Mouse (Mus musculus) hindbrain, embryonic 14.5 days (tissue): ENCODE results near the gene Casp9. TPM values are rescaled to one million over a fixed set of nuclear protein-coding genes. Genes with fewer than 3 reads are reported as not detected.

ENCODE experiments used
- ATAC-seq: fragments of 200-750 bp; cut with Nextera tagmentation; 2 replicates; pipeline ENCODE4 v1.8.0; 2017; ENCODE audit warnings: moderate number of reproducible peaks, mild to moderate bottlenecking, moderate TSS enrichment, moderate library complexity; ENCODE audit not compliant: low FRiP score
- DNase-seq: peaks from one replicate; pipeline ENCODE4 v3.0.0-alpha.2; 2015; ENCODE audit warnings: low spot score
- H3K27ac ChIP-seq: fragments of 300-500 bp; sonication (generic); 2 replicates; pipeline ENCODE4 v1.5.1; 2014; ENCODE audit warnings: mild to moderate bottlenecking, moderate library complexity
- H3K27me3 ChIP-seq: fragments of 300-500 bp; sonication (generic); 2 replicates; pipeline ENCODE4 v1.6.1; 2014; ENCODE audit warnings: mild to moderate bottlenecking, low read length, mixed read lengths; ENCODE audit not compliant: control insufficient read depth, insufficient read depth
- H3K36me3 ChIP-seq: fragments of 300-500 bp; sonication (generic); replicated peaks from 2 replicates; pipeline ENCODE4 v1.6.1; 2014; ENCODE audit not compliant: control insufficient read depth, insufficient read depth
- H3K4me1 ChIP-seq: fragments of 300-500 bp; sonication (generic); replicated peaks from 2 replicates; pipeline ENCODE4 v1.6.1; 2014; ENCODE audit warnings: antibody characterized with exemption, low read length, mixed read lengths; ENCODE audit not compliant: control insufficient read depth, insufficient read depth
- H3K4me2 ChIP-seq: fragments of 300-500 bp; sonication (generic); replicated peaks from 2 replicates; pipeline ENCODE4 v1.6.1; 2014; ENCODE audit warnings: mild to moderate bottlenecking, moderate library complexity
- H3K4me3 ChIP-seq: fragments of 300-500 bp; sonication (generic); replicated peaks from 2 replicates; pipeline ENCODE4 v1.5.1; 2014; ENCODE audit warnings: mild to moderate bottlenecking, low read length
- H3K9ac ChIP-seq: fragments of 300-500 bp; sonication (generic); 2 replicates; pipeline ENCODE4 v1.6.1; 2014
- H3K9me3 ChIP-seq: fragments of 300-500 bp; sonication (generic); 2 replicates; pipeline ENCODE4 v1.6.1; 2016; ENCODE audit warnings: low read length; ENCODE audit not compliant: control insufficient read depth
- WGBS: fragments of 180-500 bp; shearing (Covaris S2); extraction: QIAGEN DNeasy Blood & Tissue Kit; methylation state at CpG from one replicate; pipeline ENCODE4 v1.1.7; 2014; 5-methylcytosine and 5-hydroxymethylcytosine counted together
- polyA plus RNA-seq: library from polyadenylated mRNA; unstranded; fragments of >200 nt; fragmentation: Nextera tagmentation; extraction: Ambion mirVana; gene quantifications from 2 replicates; pipeline ENCODE4 v1.2.1, GENCODE M21; 2014

Casp9 gene
- polyA plus RNA-seq, 1 experiment from 2014 or later, result 18.7 TPM

GRCm38 (mm10) chr4:141758874-141759542 lies 34.4 kb upstream of the Casp9 start:
- 76% methylated on average over 6 of the region's 6 CpGs for WGBS
- no peaks in the 10 kb centered on the region for H3K9me3 ChIP-seq
- ATAC-seq (no peak), DNase-seq (no peak)
- H3K9ac ChIP-seq, result no peak overlapping the region
- H3K4me2 ChIP-seq, result no peak overlapping the region
- H3K36me3 ChIP-seq, result peaks cover 28% of the 10 kb centered on the region
- no peak overlapping the region for H3K4me3 ChIP-seq
- no peaks in the 10 kb centered on the region for H3K27me3 ChIP-seq
- H3K4me1 ChIP-seq, result no peaks in the 10 kb centered on the region
- H3K27ac ChIP-seq, result no peak overlapping the region

- Histone ChIP-seq H3K27me3 (no peaks in the 10 kb centered on the region), H3K4me1 (peaks cover under 1% of the 10 kb centered on the region; the same call in 1 of the 2 replicates), H3K9ac (no peak overlapping the region), H3K4me2 (no peak overlapping the region), H3K27ac (no peak overlapping the region), H3K4me3 (no peak overlapping the region), H3K9me3 (no peaks in the 10 kb centered on the region), H3K36me3 (peaks cover 44% of the 10 kb centered on the region)
- 92% methylated on average over 4 of the region's 4 CpGs for WGBS
- DNase-seq, result no peak
- no peak for ATAC-seq
Measured at GRCm38 (mm10) chr4:141760942-141761341, 32.5 kb upstream of the Casp9 start.

GRCm38 (mm10) chr4:141762102-141762598 lies 31.3 kb upstream of the Casp9 start:
- Histone ChIP-seq H3K27me3 (no peaks in the 10 kb centered on the region), H3K27ac (no peak overlapping the region), H3K4me3 (no peak overlapping the region), H3K9me3 (no peaks in the 10 kb centered on the region), H3K9ac (no peak overlapping the region), H3K4me2 (no peak overlapping the region), H3K4me1 (peaks cover 6% of the 10 kb centered on the region; the same call in 1 of the 2 replicates), H3K36me3 (peaks cover 51% of the 10 kb centered on the region)
- no peak for ATAC-seq
- no peak for DNase-seq
- 96% methylated on average over 13 of the region's 13 CpGs for WGBS

- 93% methylated on average over 12 of the region's 12 CpGs for WGBS
- no peak for ATAC-seq
- Histone ChIP-seq H3K4me2 (no peak overlapping the region), H3K27me3 (no peaks in the 10 kb centered on the region), H3K4me1 (peaks cover 12% of the 10 kb centered on the region; the same call in 1 of the 2 replicates), H3K9ac (no peak overlapping the region), H3K9me3 (no peaks in the 10 kb centered on the region), H3K36me3 (peaks cover 61% of the 10 kb centered on the region), H3K4me3 (no peak overlapping the region), H3K27ac (no peak overlapping the region)
- no peak for DNase-seq
Measured at GRCm38 (mm10) chr4:141763476-141763875, 29.9 kb upstream of the Casp9 start.

GRCm38 (mm10) chr4:141765008-141765407 lies 28.4 kb upstream of the Casp9 start:
- DNase-seq (no peak), ATAC-seq (no peak)
- Histone ChIP-seq H3K4me2 (no peak overlapping the region), H3K9ac (no peak overlapping the region), H3K9me3 (no peaks in the 10 kb centered on the region), H3K4me3 (no peak overlapping the region), H3K4me1 (peaks cover 12% of the 10 kb centered on the region; the same call in 1 of the 2 replicates), H3K27me3 (no peaks in the 10 kb centered on the region), H3K36me3 (peaks cover 76% of the 10 kb centered on the region), H3K27ac (no peak overlapping the region)
- WGBS, result 93% methylated on average over 3 of the region's 3 CpGs

- Histone ChIP-seq H3K4me1 (peaks cover 12% of the 10 kb centered on the region; the same call in 1 of the 2 replicates), H3K27me3 (no peaks in the 10 kb centered on the region), H3K27ac (peak overlapping the region; percentile 43), H3K4me2 (no peak overlapping the region), H3K4me3 (no peak overlapping the region), H3K36me3 (peaks cover 89% of the 10 kb centered on the region), H3K9me3 (no peaks in the 10 kb centered on the region), H3K9ac (no peak overlapping the region)
- ATAC-seq, result no peak
- whole genome bisulfite sequencing, result 72% methylated on average over 8 of the region's 8 CpGs
- DNase-seq, result no peak
Measured at GRCm38 (mm10) chr4:141766316-141766667, 27.1 kb upstream of the Casp9 start.

GRCm38 (mm10) chr4:141766668-141767352 lies 26.6 kb upstream of the Casp9 start:
- Histone ChIP-seq H3K36me3 (peaks cover 92% of the 10 kb centered on the region), H3K27ac (peak overlapping the region; percentile 43), H3K4me1 (peaks cover 12% of the 10 kb centered on the region; the same call in 1 of the 2 replicates), H3K4me3 (no peak overlapping the region), H3K9me3 (no peaks in the 10 kb centered on the region), H3K9ac (no peak overlapping the region), H3K27me3 (no peaks in the 10 kb centered on the region), H3K4me2 (0 out of 2 replicates have a peak overlapping the region, but pooled peaks have one; percentile 2)
- ATAC-seq (peak; percentile 56; the same call in 1 of the 2 replicates), DNase-seq (peak; percentile 84)
- 47% methylated on average over 19 of the region's 19 CpGs for WGBS

GRCm38 (mm10) chr4:141767353-141768036 lies 25.9 kb upstream of the Casp9 start:
- WGBS, result 71% methylated on average over 19 of the region's 19 CpGs
- peaks cover 91% of the 10 kb centered on the region for H3K36me3 ChIP-seq
- DNase-seq (no peak), ATAC-seq (peak; percentile 63; the same call in 1 of the 2 replicates)
- H3K9ac ChIP-seq, result no peak overlapping the region
- no peaks in the 10 kb centered on the region for H3K9me3 ChIP-seq
- no peaks in the 10 kb centered on the region for H3K27me3 ChIP-seq
- peak overlapping the region; percentile 43 for H3K27ac ChIP-seq
- H3K4me1 ChIP-seq, result peaks cover 12% of the 10 kb centered on the region; the same call in 1 of the 2 replicates
- 0 out of 2 replicates have a peak overlapping the region, but pooled peaks have one; percentile 2 for H3K4me2 ChIP-seq
- H3K4me3 ChIP-seq, result no peak overlapping the region
